8 mouse cellular contexts compared by ENCODE assay signal in genomic region chr17:84186451-84187202, GRCm38 (mm10). TPM values are rescaled to one million over a fixed set of nuclear protein-coding genes. Genes with fewer than 3 reads are reported as not detected.
DNase-seq lines count a peak whose midpoint lies in the region; ATAC-seq and TF ChIP-seq lines count a peak whose summit lies in the region.

No protein-coding gene starts in this region.

- peak; percentile 70 to 77 for DNase-seq in B cell, adult 2 months
- DNase-seq in Muller cell, postnatal 12 days (ENCODE audit: inconsistent ontology term), result peak; percentile 85
- DNase-seq in fibroblast of lung, adult 2 months (ENCODE audit: low read depth), result peak; percentile 40
- peak; percentile 62 to 83 for DNase-seq in heart, postnatal 36 days
- DNase-seq in limb, embryonic 11.5 days (ENCODE audit: low spot score), result peak; percentile 73
- DNase-seq in frontal cortex, adult 2 months (ENCODE audit: extremely low spot score in 1 of 2, low spot score in 1 of 2), result no peak

- no peak for TF ChIP-seq POLR2A in testis, adult 2 months (IDR thresholded peaks at IDR 0.05; ENCODE audit: control insufficient read depth, low read depth, low read length)

- peak overlapping the region; percentile 96 for H3K27ac ChIP-seq in limb, embryonic 11.5 days (replicated peaks; ENCODE audit: low read depth, low read length)
- peak overlapping the region; percentile 61 for H3K27ac ChIP-seq in midbrain, embryonic 15.5 days
- peak overlapping the region; percentile 81 for H3K27ac ChIP-seq in testis, adult 2 months (ENCODE audit: control insufficient read depth, insufficient read depth, low read depth, low read length)

- no peaks in the 10 kb centered on the region for H3K9me3 ChIP-seq in limb, embryonic 11.5 days (ENCODE audit: control insufficient read depth, low read length)
- H3K9me3 ChIP-seq in midbrain, embryonic 15.5 days, result no peaks in the 10 kb centered on the region

- H3K27me3 ChIP-seq in limb, embryonic 11.5 days (ENCODE audit: control insufficient read depth, insufficient read depth, low read length), result no peaks in the 10 kb centered on the region
- H3K27me3 ChIP-seq in midbrain, embryonic 15.5 days (replicated peaks), result peaks cover 18% of the 10 kb centered on the region; the same call in 1 of the 2 replicates
- H3K27me3 ChIP-seq in testis, adult 2 months (ENCODE audit: control insufficient read depth, insufficient read depth, low read length), result no peaks in the 10 kb centered on the region

- H3K4me1 ChIP-seq in limb, embryonic 11.5 days (ENCODE audit: control insufficient read depth, insufficient read depth, low read length), result peaks cover 35% of the 10 kb centered on the region
- H3K4me1 ChIP-seq in midbrain, embryonic 15.5 days, result peaks cover 32% of the 10 kb centered on the region
- peaks cover 44% of the 10 kb centered on the region for H3K4me1 ChIP-seq in testis, adult 2 months (ENCODE audit: control insufficient read depth, insufficient read depth, low read length)

- H3K9ac ChIP-seq in limb, embryonic 11.5 days (ENCODE audit: low read length), result peak overlapping the region; percentile 99
- peak overlapping the region; percentile 18 for H3K9ac ChIP-seq in midbrain, embryonic 15.5 days

- intact Hi-C loops in heart, postnatal 36 days (cut with DNase I), result no loop called here

- H3K36me3 ChIP-seq in limb, embryonic 11.5 days (ENCODE audit: control insufficient read depth, insufficient read depth, low read length), result peaks cover 16% of the 10 kb centered on the region
- no peaks in the 10 kb centered on the region for H3K36me3 ChIP-seq in midbrain, embryonic 15.5 days (replicated peaks)
- no peaks in the 10 kb centered on the region for H3K36me3 ChIP-seq in testis, adult 2 months (ENCODE audit: control insufficient read depth, insufficient read depth, low read length)

- peak overlapping the region; percentile 66 for H3K4me2 ChIP-seq in limb, embryonic 11.5 days (ENCODE audit: low read depth, severe bottlenecking)
- peak overlapping the region; percentile 50 for H3K4me2 ChIP-seq in midbrain, embryonic 15.5 days

- peak overlapping the region; percentile 99 for H3K4me3 ChIP-seq in limb, embryonic 11.5 days (ENCODE audit: low read depth, low read length)
- peak overlapping the region; percentile 39 for H3K4me3 ChIP-seq in midbrain, embryonic 15.5 days
- H3K4me3 ChIP-seq in testis, adult 2 months (ENCODE audit: control insufficient read depth, low read depth, low read length), result peak overlapping the region; percentile 81

- TF ChIP-seq CTCF in testis, adult 2 months (IDR thresholded peaks at IDR 0.05; ENCODE audit: control insufficient read depth, insufficient read depth, insufficient replicate concordance, low read depth, low read length), result no peak

- no peak for ATAC-seq in limb, embryonic 11.5 days (ENCODE audit: insufficient number of reproducible peaks, low FRiP score, low TSS enrichment, low read depth)
- ATAC-seq in midbrain, embryonic 15.5 days (replicated peaks), result no peak

- under 1% methylated on average over 54 of the region's 80 CpGs for WGBS in limb, embryonic 11.5 days
- under 1% methylated on average over 80 of the region's 80 CpGs for WGBS in midbrain, embryonic 15.5 days

RNA-seq across cellular contexts. Expression of gene Zfp36l2, which starts 1.1 kb away (rescaled TPM):
- 10 to 100 TPM; 26.4 to 31.6 TPM for total RNA-seq in heart, postnatal 36 days (2021)
- polyA plus RNA-seq in limb, embryonic 11.5 days (2014; fragmentation: Nextera tagmentation; extraction: Ambion mirVana), result 24.7 and 27.2 TPM in 2 replicates
- polyA plus RNA-seq in midbrain, embryonic 15.5 days (2015; fragmentation: Nextera tagmentation; extraction: Ambion mirVana), result 4.0 and 4.4 TPM in 2 replicates
- 5.4 and 6.2 TPM in 2 replicates for polyA plus RNA-seq in testis, adult 2 months (2012; rRNA removed)
- 21.4 and 24.3 TPM in 2 replicates for polyA plus RNA-seq in frontal cortex, adult 2 months (2012; rRNA removed)

Comparison
In these comparisons a context has a peak if more than half of its experiments do, and no peak if none do; other contexts are left out.
1. DNase-seq: peak in B cell, adult 2 months (2 of 2), Muller cell, postnatal 12 days (single experiment), fibroblast of lung, adult 2 months (single experiment), heart, postnatal 36 days (2 of 2) and limb, embryonic 11.5 days (single experiment); none in frontal cortex, adult 2 months (0 of 2).
2. H3K4me3 ChIP-seq: peak in every context shown above with its lines; median percentile 99 in limb, embryonic 11.5 days; 81 in testis, adult 2 months; 39 in midbrain, embryonic 15.5 days.
3. Peak in every context shown above with its lines, with median percentiles within 50 percentile points of each other: H3K27ac ChIP-seq.